Comparison of ENCODE assay signal across 8 mouse cellular contexts in the genomic region with DNA sequence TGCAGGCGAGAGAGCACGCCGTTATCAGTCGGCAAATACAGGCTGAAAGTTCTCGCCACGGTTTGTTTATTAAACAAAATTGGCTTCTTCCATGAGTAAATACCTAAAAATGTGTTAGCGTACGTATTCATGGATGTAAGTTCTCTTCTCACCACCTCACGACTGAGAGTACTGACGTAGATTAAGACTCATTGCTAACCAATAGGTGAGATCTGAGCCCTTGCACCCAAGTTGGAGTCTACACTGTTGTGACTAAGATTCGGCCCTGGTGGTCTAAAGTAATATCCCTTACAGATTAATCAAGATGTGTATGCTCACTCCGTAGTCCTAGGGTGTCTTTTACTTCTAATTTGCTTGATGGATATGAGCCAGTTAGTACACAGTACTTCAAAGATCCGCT. TPM values are rescaled to one million over a fixed set of nuclear protein-coding genes. Genes with fewer than 3 reads are reported as not detected.
DNase-seq lines count a peak whose midpoint lies in the region; ATAC-seq and TF ChIP-seq lines count a peak whose summit lies in the region.

No protein-coding gene starts in this region.

- H3K4me3 ChIP-seq in heart, embryonic 16.5 days (ENCODE audit: low read length), result peak overlapping the region; percentile 79
- peak overlapping the region; percentile 75 for H3K4me3 ChIP-seq in lung, postnatal 0 days (ENCODE audit: low read depth, low read length)
- H3K4me3 ChIP-seq in stomach, postnatal 0 days (ENCODE audit: low read depth, low read length), result peak overlapping the region; percentile 70

- no peaks in the 10 kb centered on the region for H3K27me3 ChIP-seq in heart, embryonic 16.5 days (ENCODE audit: control insufficient read depth, insufficient read depth, low read length)
- H3K27me3 ChIP-seq in lung, postnatal 0 days (replicated peaks; ENCODE audit: insufficient read depth, low read length), result no peaks in the 10 kb centered on the region
- H3K27me3 ChIP-seq in stomach, postnatal 0 days (ENCODE audit: control insufficient read depth, insufficient read depth, low read length), result no peaks in the 10 kb centered on the region

- H3K9ac ChIP-seq in heart, embryonic 16.5 days (ENCODE audit: low read length), result peak overlapping the region; percentile 88
- peak overlapping the region; percentile 91 for H3K9ac ChIP-seq in lung, postnatal 0 days (replicated peaks; ENCODE audit: low read depth)
- H3K9ac ChIP-seq in stomach, postnatal 0 days (ENCODE audit: low read length), result peak overlapping the region; percentile 90

- 8% methylated on average over 13 of the region's 13 CpGs for WGBS in heart, embryonic 16.5 days
- WGBS in lung, postnatal 0 days, result 4% methylated on average over 13 of the region's 13 CpGs
- 6% methylated on average over 13 of the region's 13 CpGs for WGBS in stomach, postnatal 0 days

- TF ChIP-seq CTCF in lung, postnatal 0 days (IDR thresholded peaks at IDR 0.05), result peak; percentile 19; the same call in 1 of the 2 replicates
- no peak for TF ChIP-seq CTCF in stomach, postnatal 0 days (IDR thresholded peaks at IDR 0.05; ENCODE audit: low read depth)

- H3K4me2 ChIP-seq in heart, embryonic 16.5 days (ENCODE audit: low read depth, low read length), result peak overlapping the region; percentile 79
- H3K4me2 ChIP-seq in lung, postnatal 0 days (replicated peaks; ENCODE audit: low read depth, low read length), result peak overlapping the region; percentile 81
- H3K4me2 ChIP-seq in stomach, postnatal 0 days (replicated peaks; ENCODE audit: low read depth), result peak overlapping the region; percentile 73

- no peak for DNase-seq in cerebellum, adult 11-12 months
- peak; percentile 18 for DNase-seq in thymus, postnatal 14 days
- no peak for DNase-seq in thymus, postnatal 10 days (ENCODE audit: low spot score in 2 of 2)
- peak; percentile 60 for DNase-seq in lung, postnatal 0 days (ENCODE audit: low spot score)
- no peak for DNase-seq in stomach, postnatal 0 days (ENCODE audit: low spot score)
- no peak for DNase-seq in gastrocnemius, postnatal 10 days

- no peak for TF ChIP-seq EP300 in lung, postnatal 0 days (IDR thresholded peaks at IDR 0.05)
- TF ChIP-seq EP300 in stomach, postnatal 0 days (optimal IDR thresholded peaks at IDR 0.05), result no peak

- H3K4me1 ChIP-seq in heart, embryonic 16.5 days (ENCODE audit: control insufficient read depth, insufficient read depth, low read length), result peaks cover 11% of the 10 kb centered on the region; the same call in 1 of the 2 replicates
- no peaks in the 10 kb centered on the region for H3K4me1 ChIP-seq in lung, postnatal 0 days (ENCODE audit: insufficient read depth, low read depth, low read length)
- H3K4me1 ChIP-seq in stomach, postnatal 0 days (replicated peaks; ENCODE audit: control insufficient read depth, insufficient read depth), result no peaks in the 10 kb centered on the region

- peaks cover 3% of the 10 kb centered on the region; the same call in 1 of the 2 replicates for H3K36me3 ChIP-seq in heart, embryonic 16.5 days (ENCODE audit: control insufficient read depth, insufficient read depth)
- no peaks in the 10 kb centered on the region for H3K36me3 ChIP-seq in lung, postnatal 0 days (ENCODE audit: insufficient read depth, low read length)
- no peaks in the 10 kb centered on the region for H3K36me3 ChIP-seq in stomach, postnatal 0 days (ENCODE audit: control insufficient read depth, insufficient read depth, low read length)

- peak; percentile 31 for ATAC-seq in cerebellum, adult (ENCODE audit: insufficient number of reproducible peaks, low FRiP score, low TSS enrichment)
- ATAC-seq in heart, embryonic 16.5 days (replicated peaks; ENCODE audit: extremely low read depth, insufficient read depth, low FRiP score), result no peak
- peak; percentile 11; the same call in 1 of the 2 replicates for ATAC-seq in lung, postnatal 0 days
- ATAC-seq in stomach, postnatal 0 days (ENCODE audit: low FRiP score, low TSS enrichment), result no peak

- H3K9me3 ChIP-seq in heart, embryonic 16.5 days (replicated peaks; ENCODE audit: control insufficient read depth, low read length), result no peaks in the 10 kb centered on the region
- H3K9me3 ChIP-seq in lung, postnatal 0 days (ENCODE audit: low read length), result no peaks in the 10 kb centered on the region
- no peaks in the 10 kb centered on the region for H3K9me3 ChIP-seq in stomach, postnatal 0 days (ENCODE audit: control insufficient read depth, low read length)

- peak overlapping the region; percentile 100 for H3K27ac ChIP-seq in heart, embryonic 16.5 days (ENCODE audit: low read length)
- peak overlapping the region; percentile 100 for H3K27ac ChIP-seq in lung, postnatal 0 days (ENCODE audit: low read length)
- peak overlapping the region; percentile 100 for H3K27ac ChIP-seq in stomach, postnatal 0 days (replicated peaks)

RNA-seq across cellular contexts. Expression of a gene that starts 0.6 kb away (rescaled TPM):
- polyA plus RNA-seq in heart, embryonic 16.5 days (2015; fragmentation: Nextera tagmentation; extraction: Ambion mirVana), result 22.8 and 26.0 TPM in 2 replicates
- polyA plus RNA-seq in lung, postnatal 0 days (2015; fragmentation: Nextera tagmentation; extraction: Ambion mirVana), result 28.4 and 29.5 TPM in 2 replicates
- polyA plus RNA-seq in stomach, postnatal 0 days (2015; fragmentation: Nextera tagmentation; extraction: Ambion mirVana), result 19.4 and 21.1 TPM in 2 replicates
- 10 to 100 TPM in 1 of 2 experiments, 1 to 10 TPM in 1; 8.1 to 10.5 TPM for total RNA-seq in gastrocnemius, postnatal 10 days (2021)

RNA-seq across cellular contexts. Expression of a gene that starts 24.1 kb away (rescaled TPM):
- polyA plus RNA-seq in heart, embryonic 16.5 days (2015; fragmentation: Nextera tagmentation; extraction: Ambion mirVana), result 1.1 and 1.4 TPM in 2 replicates
- 2.7 TPM in 2 replicates for polyA plus RNA-seq in lung, postnatal 0 days (2015; fragmentation: Nextera tagmentation; extraction: Ambion mirVana)
- 2.0 and 2.2 TPM in 2 replicates for polyA plus RNA-seq in stomach, postnatal 0 days (2015; fragmentation: Nextera tagmentation; extraction: Ambion mirVana)
- total RNA-seq in gastrocnemius, postnatal 10 days (2021), result under 1 TPM; 0.72 to 0.85 TPM

Comparison
In these comparisons a context has a peak if more than half of its experiments do, and no peak if none do; other contexts are left out.
1. DNase-seq: peak in thymus, postnatal 14 days (single experiment) and lung, postnatal 0 days (single experiment); none in cerebellum, adult 11-12 months (single experiment), thymus, postnatal 10 days (0 of 2), stomach, postnatal 0 days (single experiment) and gastrocnemius, postnatal 10 days (single experiment).
2. ATAC-seq: peak in cerebellum, adult (single experiment) and lung, postnatal 0 days (single experiment); none in heart, embryonic 16.5 days (single experiment) and stomach, postnatal 0 days (single experiment).
3. Peak in every context shown above with its lines, with median percentiles within 50 percentile points of each other: H3K27ac ChIP-seq, H3K4me2 ChIP-seq, H3K4me3 ChIP-seq and H3K9ac ChIP-seq.